ENCODE assay signal across 21 mouse cellular contexts in the genomic region with DNA sequence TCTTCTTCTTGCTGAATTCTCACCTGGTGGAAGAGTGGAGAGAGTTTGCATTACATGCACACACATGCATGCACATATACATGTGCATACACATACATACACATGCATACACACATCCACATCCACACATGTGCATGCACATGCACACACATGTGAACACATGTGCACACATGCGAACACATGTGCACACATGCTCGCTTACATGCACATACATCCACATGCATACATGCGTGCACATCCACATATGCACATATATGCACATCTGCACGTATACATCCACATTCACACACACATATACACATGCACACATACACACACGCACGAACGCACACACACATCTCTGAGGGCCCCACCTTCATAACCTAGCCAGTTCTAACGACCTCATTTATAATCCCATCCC.
"Had no signal": no experiment of that assay in that cellular context is flagged by ENCODE, and none has a peak within 500 bp of the region (broad histone marks: within the 10 kb centered on the region; RNA-seq: fewer than 3 reads in every experiment).

No protein-coding gene starts in this region.

- H3K9me3 ChIP-seq: limb, embryonic 10.5 days; limb, embryonic 13.5 days; liver, embryonic 12.5 days; liver, embryonic 15.5 days; neural tube, embryonic 12.5 days; neural tube, embryonic 15.5 days had no signal

- ATAC-seq: inflammation-experienced regulatory T-cells, adult 6 months; liver, embryonic 12.5 days; lung, postnatal 0 days had no signal

- H3K4me2 ChIP-seq: limb, embryonic 13.5 days; liver, embryonic 12.5 days; liver, embryonic 15.5 days; midbrain, embryonic 11.5 days; neural tube, embryonic 12.5 days; neural tube, embryonic 15.5 days had no signal

- H3K4me3 ChIP-seq: layer of hippocampus, adult 2 months; limb, embryonic 10.5 days; limb, embryonic 13.5 days; liver, embryonic 12.5 days; liver, embryonic 15.5 days; neural tube, embryonic 12.5 days; neural tube, embryonic 15.5 days had no signal

- H3K27ac ChIP-seq: layer of hippocampus, adult 2 months; limb, embryonic 10.5 days; limb, embryonic 13.5 days; liver, embryonic 12.5 days; liver, embryonic 15.5 days; macrophage; neural tube, embryonic 12.5 days; neural tube, embryonic 15.5 days had no signal

- H3K36me3 ChIP-seq: limb, embryonic 10.5 days; limb, embryonic 13.5 days; liver, embryonic 12.5 days; liver, embryonic 15.5 days; neural tube, embryonic 12.5 days; neural tube, embryonic 15.5 days had no signal

- H3K9ac ChIP-seq: limb, embryonic 13.5 days; liver, embryonic 12.5 days; liver, embryonic 15.5 days; neural tube, embryonic 12.5 days; neural tube, embryonic 15.5 days had no signal

- H3K4me1 ChIP-seq: neural tube, embryonic 12.5 days; neural tube, embryonic 15.5 days had no signal

- H3K27me3 ChIP-seq: limb, embryonic 13.5 days; liver, embryonic 12.5 days; liver, embryonic 15.5 days; neural tube, embryonic 12.5 days; neural tube, embryonic 15.5 days had no signal

- DNase-seq: kidney, adult 8-10 months; kidney, postnatal 14 days; kidney, postnatal 4 days; layer of hippocampus, adult 9-11 months; liver; midbrain, embryonic 14.5 days; right cerebral cortex, adult 18-20 months; right cerebral cortex, postnatal 14 days; right cerebral cortex, postnatal 4 days; thymus, postnatal 25 days had no signal
